Mouse (Mus musculus) G1E (cell line): Measurements from ENCODE around the gene Arap1.

Experiments used
- CTCF ChIP-seq: IDR thresholded peaks from 2 replicates; pipeline ENCODE4 v1.5.1; 2012; ENCODE audit warnings: low read depth, low read length, inconsistent platforms, mixed read lengths
- GATA1 ChIP-seq: IDR thresholded peaks from 2 replicates; pipeline ENCODE4 v1.6.1; 2012; ENCODE audit warnings: borderline replicate concordance, low read length, inconsistent platforms, mixed read lengths

- no peak for TF ChIP-seq CTCF
- no peak for TF ChIP-seq GATA1
Measured at GRCm38 (mm10) chr7:101457801-101458200, 109.9 kb downstream of the Arap1 start.
